Mouse (Mus musculus) small intestine, adult 2 months (tissue): Measurements from ENCODE around the gene Nrip2.

ENCODE experiments used
- CTCF ChIP-seq: fragments of 200-500 bp; IDR thresholded peaks from 2 replicates; pipeline ENCODE4 v1.5.1; 2012; ENCODE audit warnings: low read depth, mild to moderate bottlenecking, control low read depth, inconsistent platforms, low read length, moderate library complexity, mixed read lengths; ENCODE audit not compliant: insufficient replicate concordance, insufficient read length; ENCODE audit errors: extremely low read depth
- POLR2A ChIP-seq: fragments of 200-500 bp; IDR thresholded peaks from 2 replicates; pipeline ENCODE4 v1.6.1; 2012; ENCODE audit warnings: low read depth, mild to moderate bottlenecking, control low read depth, inconsistent platforms, low read length, moderate library complexity

DNA sequence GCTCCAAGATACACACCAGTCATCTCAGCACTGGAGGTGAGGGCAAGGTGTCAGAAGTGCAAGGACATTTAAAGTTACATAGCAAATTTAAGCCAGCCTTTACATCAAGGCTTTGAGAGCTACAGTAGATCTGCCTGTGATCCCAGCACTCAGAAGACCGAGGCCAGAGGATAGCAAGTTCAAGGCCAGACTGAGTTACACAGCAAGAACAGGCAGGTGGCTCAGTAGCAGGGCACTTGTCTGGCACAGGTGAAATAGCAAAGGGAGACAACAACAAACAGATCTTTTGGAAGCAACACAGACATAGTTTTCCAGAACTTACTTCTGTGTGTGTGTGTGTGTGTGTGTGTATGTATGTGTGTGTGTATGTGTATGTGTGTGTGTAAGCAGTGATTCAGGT lies 19.0 kb downstream of the Nrip2 start:
- TF ChIP-seq CTCF (no peak), POLR2A (no peak)
